Mouse (Mus musculus) spleen, postnatal 14 days (tissue): ENCODE data around the gene Ano6.

Experiments used
- DNase-seq, 2 experiments: peaks; one replicate each; pipeline ENCODE4 v3.0.0; 2021 to 2022; ENCODE audit warnings: low spot score in 2 of 2

The Ano6 gene

DNA sequence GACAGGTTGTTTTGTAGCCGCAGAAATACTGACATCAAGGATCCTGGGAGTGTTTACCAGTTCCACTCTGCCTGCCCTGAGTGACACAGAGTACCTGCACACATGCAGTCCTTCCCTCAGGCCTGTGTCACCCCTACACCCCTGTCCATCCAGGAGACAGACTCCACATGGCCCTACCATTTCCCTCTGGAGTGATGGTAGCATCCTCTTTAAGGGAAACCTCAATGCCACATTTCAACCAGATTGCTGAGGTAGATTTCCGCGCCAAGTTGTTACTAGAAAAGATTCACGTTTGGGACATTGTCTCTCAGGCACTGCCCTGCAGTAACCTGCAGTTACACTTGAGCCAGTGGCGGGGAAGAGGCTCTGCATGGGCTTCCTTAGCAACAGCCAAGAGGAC is 97.9 kb downstream of the Ano6 start:
- DNase-seq: no peak

DNA sequence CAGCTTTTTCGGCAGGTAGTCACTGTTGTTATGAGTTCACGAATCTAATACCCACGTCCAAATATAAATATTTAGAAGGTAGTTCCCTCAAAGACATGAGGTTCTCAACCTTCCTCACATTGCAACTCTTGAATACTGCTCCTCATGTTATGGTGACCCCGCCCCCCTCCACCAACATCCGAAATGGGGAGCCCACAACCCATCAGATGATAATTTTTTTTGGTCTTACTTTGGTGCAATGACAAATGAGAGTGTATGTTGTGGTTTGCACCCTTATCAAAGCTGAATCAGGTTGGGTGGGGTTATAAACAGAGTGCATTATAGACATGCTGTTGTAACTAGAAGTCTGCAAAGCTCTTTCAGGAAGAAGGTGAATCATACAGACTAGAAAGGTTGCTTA is 99.7 kb downstream of the Ano6 start:
- DNase-seq: no peak

DNA sequence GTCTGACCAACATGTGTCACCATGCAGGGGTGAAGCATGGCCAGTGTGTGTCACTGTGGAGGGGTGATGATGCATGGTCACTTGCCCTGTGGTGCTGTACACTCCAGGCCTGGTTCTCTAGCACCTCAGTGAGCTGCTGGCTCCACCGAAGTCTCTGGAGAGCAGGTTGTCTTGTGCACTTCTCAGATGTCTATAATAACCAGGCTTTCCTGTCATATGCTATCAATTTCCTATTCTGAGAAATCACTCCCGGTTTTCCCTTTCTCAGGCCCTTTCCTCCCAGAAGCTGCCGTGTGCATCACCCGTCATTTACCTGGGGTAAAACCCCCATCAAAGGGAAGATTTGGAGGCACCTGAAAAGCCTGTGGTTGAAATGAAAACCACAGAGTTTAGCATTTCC is 101.5 kb downstream of the Ano6 start:
- DNase-seq: no peak

DNA sequence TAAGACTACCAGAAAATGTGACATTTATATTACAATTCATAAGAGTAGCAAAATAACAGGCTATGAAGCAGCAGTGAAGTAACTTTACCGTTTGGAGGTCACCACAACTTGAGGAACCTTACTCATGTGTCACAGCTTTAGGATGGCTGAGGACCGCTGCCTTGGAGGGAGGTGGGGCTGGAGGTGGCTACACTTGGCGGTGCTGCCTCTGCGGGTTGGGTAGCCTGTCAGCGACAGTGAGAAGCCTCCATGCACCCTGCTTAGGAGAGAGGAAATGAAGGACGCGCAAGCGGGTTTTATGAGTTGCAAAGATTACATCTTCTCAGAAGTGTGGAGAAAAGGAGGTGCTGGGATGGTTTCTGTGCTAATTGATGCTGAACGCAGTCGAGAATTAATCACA is 102.3 kb downstream of the Ano6 start:
- no peak for DNase-seq

DNA sequence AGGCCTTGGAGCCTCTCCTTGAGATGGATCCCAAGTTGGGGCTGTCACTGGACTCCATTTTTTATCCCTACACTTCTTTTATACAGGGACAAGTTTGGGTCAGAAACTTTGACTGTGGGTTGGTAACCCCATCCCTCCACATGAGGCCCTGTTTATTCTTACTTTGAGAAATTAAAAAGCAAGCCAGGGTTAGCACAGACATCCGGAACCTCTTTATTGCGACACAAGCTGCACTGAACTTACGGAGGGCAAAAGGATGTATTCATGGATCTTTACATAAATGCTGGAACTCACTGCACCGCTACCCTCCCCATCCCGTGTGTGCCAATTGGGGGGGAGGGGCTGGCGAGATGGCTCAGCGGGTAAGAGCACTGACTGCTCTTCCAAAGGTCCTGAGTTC is 105.1 kb downstream of the Ano6 start:
- DNase-seq: no peak

DNA sequence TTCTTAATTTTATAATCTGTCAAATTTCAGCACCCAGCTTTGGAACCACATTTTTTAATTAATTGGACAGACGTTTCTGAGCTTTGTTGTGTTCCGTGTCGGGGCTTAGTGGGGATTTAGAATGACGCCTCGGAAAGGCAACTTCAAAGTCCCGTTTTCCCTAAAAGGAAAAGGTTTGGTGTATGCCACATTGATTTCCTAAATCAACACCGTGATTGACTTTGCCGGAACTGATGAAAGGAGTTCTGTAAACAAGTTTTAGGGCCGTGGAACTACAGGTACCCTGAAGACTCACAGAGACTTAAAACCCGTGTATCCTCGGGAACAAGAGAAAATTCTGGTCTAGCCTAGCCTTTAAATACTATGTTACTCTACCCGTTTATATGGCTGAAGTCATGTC is 107.0 kb downstream of the Ano6 start:
- DNase-seq: no peak

DNA sequence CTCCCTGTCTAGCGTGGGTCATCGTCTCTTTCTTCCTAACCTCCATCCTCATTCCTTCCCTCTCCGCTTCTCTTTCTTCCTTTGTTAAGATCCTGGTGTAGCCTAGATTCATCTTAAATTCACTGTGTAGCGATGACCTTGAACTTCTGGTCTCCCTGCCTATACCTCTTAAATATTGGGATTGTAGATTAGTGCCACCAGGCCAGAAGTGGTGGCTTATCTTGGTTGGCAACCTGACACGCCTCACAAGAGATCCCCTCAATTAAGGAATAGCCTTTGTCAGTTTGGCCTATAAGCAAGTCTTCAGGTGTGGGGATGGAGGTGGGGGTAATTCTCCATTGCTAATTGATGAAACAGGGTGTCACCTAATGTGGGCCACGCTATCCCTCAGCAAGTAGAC is 107.8 kb downstream of the Ano6 start:
- DNase-seq: no peak

DNA sequence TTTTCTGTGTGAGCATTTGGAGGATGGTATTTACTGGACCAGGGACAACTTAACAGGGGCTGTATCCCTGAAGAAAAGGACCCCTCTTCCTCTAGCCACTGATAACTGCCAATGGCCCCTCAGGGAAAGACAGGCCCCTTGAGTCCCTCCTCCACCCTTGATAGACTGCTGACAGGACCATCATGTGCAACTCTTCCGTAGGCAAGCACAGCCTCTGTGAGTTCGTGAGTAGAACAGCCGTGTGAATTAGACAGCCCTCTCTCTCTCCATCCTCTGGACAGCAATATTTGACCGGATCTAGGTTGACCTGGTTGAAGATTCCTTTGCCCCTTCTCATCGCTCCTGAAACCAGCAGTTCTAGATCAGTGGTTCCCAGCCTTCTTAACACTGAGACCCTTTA is 111.8 kb downstream of the Ano6 start:
- DNase-seq: no peak

DNA sequence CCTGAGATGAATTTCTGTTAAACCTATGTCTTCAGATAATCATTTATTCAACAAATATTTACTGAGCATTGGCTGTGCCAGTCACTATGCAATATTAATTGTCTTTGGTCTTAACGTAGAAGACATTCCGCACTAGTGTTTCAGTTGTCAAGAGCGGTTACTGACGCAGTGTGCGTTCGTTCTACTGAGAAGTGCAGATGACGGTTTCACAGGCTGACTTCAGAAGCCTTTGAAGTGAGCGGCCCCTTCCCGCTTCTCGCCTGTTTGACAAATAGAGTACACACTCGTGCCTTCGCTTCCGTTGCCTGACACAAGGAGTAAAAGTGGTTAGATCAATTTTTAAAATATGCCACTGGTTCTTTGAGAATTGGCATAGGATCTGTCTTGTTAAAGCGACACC is 113.6 kb downstream of the Ano6 start:
- DNase-seq: no peak

DNA sequence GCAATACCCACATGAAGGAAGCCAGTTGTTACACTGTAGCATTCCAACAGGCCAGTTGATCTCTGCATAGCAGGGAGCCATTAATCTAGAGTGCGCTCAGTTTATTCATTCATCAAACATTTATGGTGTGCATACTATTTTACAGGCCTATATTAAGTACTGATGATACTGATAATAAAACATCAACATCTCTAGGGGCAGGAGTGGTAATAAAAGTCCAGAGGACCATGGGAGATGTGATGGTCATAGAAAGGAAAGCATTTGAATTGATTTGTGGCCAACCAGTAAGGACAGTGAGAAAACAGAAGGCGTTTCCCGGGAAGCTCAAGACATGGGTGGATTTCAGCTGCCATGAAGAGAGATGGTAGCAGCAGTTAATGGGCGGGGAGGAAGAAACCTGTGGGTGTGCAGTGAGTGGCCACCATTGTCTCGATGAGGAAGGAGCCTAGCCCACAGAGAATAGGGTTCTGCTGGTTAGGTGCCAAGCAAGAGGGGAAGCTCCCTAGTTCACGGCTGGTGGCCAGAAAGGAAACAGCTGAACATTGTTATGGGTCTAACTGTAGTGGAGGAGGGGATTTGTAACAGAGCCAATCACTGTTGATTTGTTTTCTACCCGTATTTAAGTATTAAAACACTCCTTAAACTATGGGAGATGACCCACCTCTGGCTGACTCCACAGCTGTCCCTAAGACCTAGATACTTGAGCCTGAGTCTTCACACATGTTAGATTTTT is 115.5 kb downstream of the Ano6 start:
- peak; percentile 28 to 48 for DNase-seq

DNA sequence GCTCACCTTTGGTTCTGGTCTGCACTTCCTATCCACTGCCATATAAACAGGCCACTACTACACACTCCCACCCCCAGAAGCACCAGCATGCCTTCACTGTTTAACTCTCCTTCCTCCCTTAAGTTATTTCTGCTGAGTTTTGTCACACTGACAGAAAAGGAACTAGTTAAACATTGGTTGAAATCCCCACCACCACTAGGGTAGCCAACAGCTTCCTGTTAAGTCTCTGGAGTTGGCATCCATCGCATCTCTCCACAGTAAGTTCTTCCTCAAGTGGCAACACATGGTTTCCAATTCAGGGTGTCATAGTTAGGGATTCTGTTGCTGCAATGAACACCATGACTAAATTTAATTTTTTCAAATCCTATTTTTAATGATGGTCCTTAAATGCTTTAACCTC is 116.2 kb downstream of the Ano6 start:
- DNase-seq: no peak

DNA sequence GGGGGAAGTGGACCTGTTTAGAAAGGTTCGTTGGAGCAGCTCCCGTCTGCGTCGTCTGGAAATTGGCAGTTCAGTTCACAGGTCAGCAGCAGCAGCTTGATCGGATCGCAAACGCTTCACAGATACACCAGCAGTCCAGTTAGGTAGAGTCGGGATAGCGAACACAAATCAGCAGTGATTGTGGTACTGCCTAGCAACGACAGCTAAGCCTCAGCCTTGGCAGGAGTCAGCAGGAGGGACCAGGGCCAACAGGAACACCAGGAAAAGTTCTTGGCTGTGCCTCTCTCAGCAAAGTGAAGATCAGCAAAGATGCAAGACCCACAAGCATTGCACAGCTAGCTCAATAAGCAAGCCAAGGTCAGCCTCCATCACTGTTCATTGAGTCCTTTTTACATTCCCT is 116.7 kb downstream of the Ano6 start:
- no peak for DNase-seq

DNA sequence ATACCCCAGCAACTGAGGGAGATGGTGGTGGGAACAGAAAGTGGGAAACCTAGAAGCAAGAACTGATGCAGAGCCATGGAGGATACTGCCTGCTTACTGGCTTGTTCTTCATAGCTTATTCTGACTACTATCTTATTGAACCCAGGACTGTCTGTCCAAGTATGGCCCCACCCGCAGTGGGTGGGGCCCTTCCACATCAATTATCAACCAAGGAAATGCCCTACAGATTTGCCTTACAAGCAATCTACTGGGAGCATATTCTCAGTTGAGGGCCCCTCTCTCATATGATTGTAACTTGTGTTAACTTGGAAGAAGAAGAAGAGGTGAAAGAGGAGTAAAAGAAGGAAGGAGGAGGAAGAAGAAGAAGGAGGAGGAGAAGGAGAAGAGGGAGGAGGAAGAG is 117.3 kb downstream of the Ano6 start:
- no peak for DNase-seq

DNA sequence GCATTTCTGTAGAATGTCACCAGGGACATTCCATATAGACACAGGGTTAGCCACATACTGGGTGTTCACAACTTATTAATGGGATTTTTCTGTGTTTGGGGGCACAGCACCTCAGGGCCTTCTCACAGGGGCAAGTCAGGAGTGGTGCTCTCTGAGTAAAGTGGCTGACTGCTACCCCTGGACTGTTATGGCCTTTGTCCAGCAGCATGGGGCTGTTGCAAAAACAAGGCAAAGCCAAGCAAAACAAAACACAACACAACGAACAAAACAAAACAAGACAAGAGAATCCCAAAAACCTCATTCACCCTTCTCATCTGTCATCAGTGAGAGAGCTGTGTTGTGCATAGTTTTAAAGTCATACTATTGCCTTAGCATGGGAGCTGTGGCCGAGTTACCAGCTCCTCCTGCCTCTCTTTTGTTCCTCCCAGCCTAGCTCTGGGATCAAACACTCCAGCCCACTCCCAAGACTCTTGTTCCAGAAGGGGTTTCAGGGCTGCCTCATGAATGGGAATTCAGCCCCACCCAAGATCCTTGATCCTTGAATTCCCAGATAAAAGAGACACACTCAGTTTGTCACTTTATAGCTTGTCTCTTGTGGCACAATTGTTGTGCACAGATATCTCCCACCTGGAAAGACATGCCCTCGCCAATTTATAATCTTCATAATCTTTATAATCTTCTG is 119.6 kb downstream of the Ano6 start:
- DNase-seq: no peak

DNA sequence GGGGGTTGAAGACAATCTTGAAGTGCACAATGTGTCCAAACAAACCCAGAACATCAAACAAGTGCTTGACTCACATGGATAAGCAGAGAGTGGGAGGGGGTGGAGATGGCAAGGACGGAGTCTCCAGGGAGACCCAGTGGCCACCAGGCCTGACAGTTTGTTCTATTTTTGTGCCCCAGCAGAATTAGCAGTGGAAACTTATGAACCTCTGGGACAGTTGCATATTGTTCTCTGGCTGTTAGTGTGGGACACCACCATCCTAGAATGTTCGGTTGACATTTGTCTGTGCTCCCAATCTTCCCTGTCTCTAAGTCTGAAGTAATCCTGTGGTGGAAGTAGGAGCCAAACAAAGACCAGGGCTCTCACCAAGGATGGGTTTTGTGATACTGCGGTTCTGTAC is 124.3 kb downstream of the Ano6 start:
- no peak for DNase-seq

DNA sequence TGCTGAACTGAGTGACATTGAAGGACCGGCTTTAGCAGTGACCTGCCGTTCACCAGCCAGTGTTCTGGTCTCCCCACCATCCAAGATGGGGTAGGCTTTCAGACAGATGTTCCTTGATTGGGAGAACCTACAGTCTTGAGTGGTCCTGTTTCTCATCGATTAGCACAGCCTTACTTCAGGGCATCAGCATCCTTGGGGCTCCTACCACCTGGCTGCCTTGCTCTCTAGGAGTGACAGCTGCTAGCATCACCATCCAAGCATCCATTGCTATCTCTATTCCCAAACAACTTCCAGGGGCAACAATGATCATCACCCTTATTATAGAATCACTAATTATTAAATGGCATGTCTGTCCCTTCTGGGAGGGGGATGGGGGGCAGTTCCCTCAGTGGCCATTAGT is 124.8 kb downstream of the Ano6 start:
- no peak for DNase-seq

DNA sequence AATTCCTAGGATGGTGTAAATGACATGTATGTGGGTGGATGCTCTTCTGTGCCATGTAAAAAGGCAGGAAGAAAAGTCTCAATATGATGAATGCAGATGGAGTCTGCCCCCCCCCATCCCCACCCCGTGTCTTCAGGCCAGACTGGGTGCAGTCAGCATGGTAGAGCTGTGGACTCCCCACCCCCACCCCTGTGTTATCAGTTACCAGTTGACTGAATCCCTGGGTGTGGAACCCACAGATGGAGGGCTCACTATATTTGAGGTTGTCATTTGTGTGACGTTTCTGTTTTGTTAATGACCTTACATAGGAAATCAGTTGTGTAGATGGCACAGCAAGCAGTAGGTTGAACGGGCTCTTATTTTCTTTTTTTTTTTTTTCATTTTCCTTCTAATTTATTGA is 126.7 kb downstream of the Ano6 start:
- no peak for DNase-seq

DNA sequence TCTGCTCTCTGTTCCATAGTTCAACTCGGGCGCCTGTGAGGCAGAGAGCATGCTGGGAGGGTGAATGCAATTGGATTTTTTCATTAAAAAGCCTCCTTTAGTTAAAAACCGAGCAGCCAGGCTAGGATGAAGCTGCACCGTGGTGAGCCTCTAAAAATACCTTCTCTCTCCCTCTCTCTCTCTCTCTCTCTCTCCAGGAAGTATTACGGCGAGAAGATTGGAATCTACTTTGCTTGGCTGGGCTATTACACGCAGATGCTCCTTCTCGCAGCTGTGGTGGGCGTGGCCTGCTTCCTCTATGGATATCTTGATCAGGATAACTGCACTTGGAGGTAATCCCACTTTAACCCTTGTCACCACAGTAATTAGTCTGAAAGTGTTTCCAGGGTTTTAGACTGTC is 129.4 kb downstream of the Ano6 start:
- DNase-seq: no peak

DNA sequence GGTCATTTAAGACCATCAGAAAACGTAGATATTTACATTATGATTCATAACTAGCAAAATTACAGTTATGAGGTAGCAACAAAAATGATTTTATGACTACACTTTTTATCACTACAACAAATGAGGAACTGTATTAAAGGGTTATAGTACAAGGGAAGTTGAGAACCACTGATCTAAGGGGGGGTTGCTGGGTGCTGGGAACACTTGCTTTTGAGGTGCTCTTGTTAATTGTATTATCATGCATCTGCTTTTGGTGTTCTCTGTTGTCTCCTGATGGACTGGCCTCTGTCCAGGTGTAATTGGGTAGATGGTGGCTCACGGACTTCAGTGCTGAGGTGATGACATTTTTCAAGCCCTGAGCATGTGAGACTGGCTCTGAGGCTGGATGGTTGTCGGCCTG is 130.4 kb downstream of the Ano6 start:
- DNase-seq: no peak

DNA sequence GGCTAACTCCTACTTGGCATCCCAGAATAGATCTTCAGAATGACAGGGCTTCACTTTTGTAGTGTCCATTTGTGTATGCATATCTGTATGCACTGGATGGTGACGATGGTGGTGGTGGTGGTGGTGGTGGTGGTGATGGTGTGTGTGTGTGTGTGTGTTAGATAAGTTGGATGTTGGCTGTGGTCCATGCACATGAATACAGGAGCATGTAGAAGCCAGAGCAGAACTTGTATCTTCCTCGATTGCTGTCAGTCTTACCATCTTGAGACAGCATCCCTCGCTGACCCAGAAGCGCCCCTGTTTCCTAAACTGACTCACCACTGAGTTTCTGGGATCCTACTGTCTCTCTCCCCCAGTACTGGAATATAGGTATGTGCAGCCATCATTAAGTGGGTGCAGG is 131.0 kb downstream of the Ano6 start:
- DNase-seq: no peak

DNA sequence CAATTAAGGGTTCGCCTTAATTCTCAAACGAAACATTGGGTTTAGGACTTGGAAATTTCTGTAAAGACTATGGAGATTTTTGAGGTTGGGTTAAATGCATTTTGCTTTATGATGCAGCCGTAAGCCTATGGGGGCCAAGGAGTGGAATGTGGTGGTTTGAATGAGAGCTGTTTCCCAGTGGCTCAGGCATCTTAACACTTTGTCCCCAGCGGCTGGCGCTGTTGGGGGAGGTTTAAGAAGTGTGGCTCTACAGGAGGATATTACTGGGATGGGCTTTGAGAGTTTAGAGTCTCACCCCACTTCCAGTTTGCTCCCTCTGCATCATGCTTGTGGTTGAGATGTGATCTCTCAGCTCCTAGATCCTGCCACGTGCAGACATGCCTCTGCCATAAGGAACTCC is 131.9 kb downstream of the Ano6 start:
- no peak for DNase-seq

DNA sequence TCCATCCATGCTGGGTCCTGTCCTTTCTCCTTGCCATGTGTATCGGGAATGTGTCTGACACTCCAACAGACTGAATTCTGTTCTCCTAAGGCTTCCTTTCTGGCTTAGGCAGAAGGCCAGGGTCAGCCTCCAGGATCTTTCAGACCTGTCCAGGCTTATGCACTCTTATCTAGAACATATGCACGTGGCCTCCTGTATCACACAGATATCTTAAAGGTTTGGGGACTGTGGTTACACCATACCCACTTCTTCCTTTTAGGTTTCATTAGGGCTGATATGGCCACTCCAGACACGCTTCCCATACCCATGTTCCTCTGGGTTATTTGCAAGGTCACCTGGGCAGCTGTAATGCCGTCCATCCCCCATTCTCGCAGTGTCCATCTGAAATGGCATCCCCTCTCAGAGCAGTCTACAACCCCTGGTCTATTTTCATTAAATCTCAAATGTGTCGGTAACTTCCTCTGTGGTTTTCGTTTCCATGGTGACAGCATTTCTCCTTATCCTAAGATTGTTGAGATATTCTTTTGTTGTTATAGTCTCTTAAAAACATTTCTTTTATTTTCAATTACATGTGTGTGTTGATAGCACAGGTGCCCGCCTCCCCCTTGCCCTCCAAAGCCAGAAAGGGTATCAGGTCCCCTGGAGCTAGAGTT is 134.8 kb downstream of the Ano6 start:
- no peak for DNase-seq

DNA sequence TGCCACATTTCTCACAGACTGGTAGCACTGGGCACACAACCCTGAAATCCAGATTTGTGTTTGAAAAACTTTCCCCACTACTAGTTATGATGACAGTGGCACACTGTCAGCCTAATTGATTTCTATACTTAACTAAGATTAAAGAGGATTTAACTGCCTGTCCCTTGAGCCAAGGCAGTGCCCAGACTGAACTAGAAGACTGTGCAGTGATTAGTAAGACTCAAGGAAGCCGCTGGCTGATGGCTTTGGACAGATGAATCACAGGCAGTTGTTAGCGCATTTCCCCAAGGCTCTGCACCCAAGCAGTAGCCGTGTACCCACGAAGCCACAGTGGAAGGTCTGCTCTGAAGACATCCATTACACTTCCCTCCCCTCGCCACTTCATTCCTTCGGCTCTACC is 138.4 kb downstream of the Ano6 start:
- DNase-seq: no peak
